Mouse (Mus musculus) ovary, adult 18-20 months (tissue): Measurements from ENCODE around the gene Arhgap21.

ENCODE experiments used
- DNase-seq: peaks from one replicate; pipeline ENCODE4 v3.0.0; 2022; ENCODE audit warnings: low spot score, mixed read lengths

Gene Arhgap21

GRCm38 (mm10) chr2:20966176-20967100, 2.2 kb downstream of the Arhgap21 start:
- DNase-seq: no peak

- DNase-seq: no peak
These were observed 3.3 kb downstream of the Arhgap21 start for GRCm38 (mm10) chr2:20965361-20965760.

GRCm38 (mm10) chr2:20964461-20964860, 4.2 kb downstream of the Arhgap21 start:
- no peak for DNase-seq

- DNase-seq: no peak
These were observed 5.4 kb downstream of the Arhgap21 start for GRCm38 (mm10) chr2:20963226-20963805.

- DNase-seq: no peak
These were observed 6.4 kb downstream of the Arhgap21 start for GRCm38 (mm10) chr2:20962284-20962683.

- no peak for DNase-seq
These were observed 6.9 kb downstream of the Arhgap21 start for GRCm38 (mm10) chr2:20961825-20962224.

GRCm38 (mm10) chr2:20961295-20961694, 7.4 kb downstream of the Arhgap21 start:
- DNase-seq: no peak

GRCm38 (mm10) chr2:20960668-20961035, 8.0 kb downstream of the Arhgap21 start:
- DNase-seq: no peak

GRCm38 (mm10) chr2:20959906-20960667, 8.6 kb downstream of the Arhgap21 start:
- DNase-seq: no peak

GRCm38 (mm10) chr2:20959045-20959444, 9.6 kb downstream of the Arhgap21 start:
- no peak for DNase-seq

- no peak for DNase-seq
These were observed 10.7 kb downstream of the Arhgap21 start for GRCm38 (mm10) chr2:20957995-20958394.

GRCm38 (mm10) chr2:20956716-20957115, 12.0 kb downstream of the Arhgap21 start:
- no peak for DNase-seq

GRCm38 (mm10) chr2:20955996-20956395, 12.7 kb downstream of the Arhgap21 start:
- no peak for DNase-seq

- no peak for DNase-seq
These were observed 13.3 kb downstream of the Arhgap21 start for GRCm38 (mm10) chr2:20955376-20955775.

GRCm38 (mm10) chr2:20952716-20953115, 16.0 kb downstream of the Arhgap21 start:
- no peak for DNase-seq

- DNase-seq: no peak
These were observed 19.5 kb downstream of the Arhgap21 start for GRCm38 (mm10) chr2:20949168-20949567.

- no peak for DNase-seq
These were observed 21.6 kb downstream of the Arhgap21 start for GRCm38 (mm10) chr2:20947036-20947435.

GRCm38 (mm10) chr2:20945596-20945995, 23.1 kb downstream of the Arhgap21 start:
- no peak for DNase-seq

GRCm38 (mm10) chr2:20943730-20944454, 24.8 kb downstream of the Arhgap21 start:
- DNase-seq: no peak

GRCm38 (mm10) chr2:20943222-20943621, 25.5 kb downstream of the Arhgap21 start:
- no peak for DNase-seq

GRCm38 (mm10) chr2:20942434-20943198, 26.1 kb downstream of the Arhgap21 start:
- no peak for DNase-seq
